Mouse (Mus musculus) thymus, adult 2 months (tissue): Measurements from ENCODE around the gene Rnf227. TPM values are rescaled to one million over a fixed set of nuclear protein-coding genes. Genes with fewer than 3 reads are reported as not detected.

Source experiments
- DNase-seq: peaks from one replicate; pipeline ENCODE4 v3.0.0; 2021
- H3K27ac ChIP-seq: fragments of 200-500 bp; 2 replicates; pipeline ENCODE4 v1.5.1; 2012; ENCODE audit warnings: low read length, control low read depth; ENCODE audit not compliant: control insufficient read depth, insufficient read depth
- H3K27me3 ChIP-seq: fragments of 200-500 bp; 2 replicates; pipeline ENCODE4 v1.6.1; 2012; ENCODE audit warnings: mild to moderate bottlenecking, low read length, moderate library complexity, mixed read lengths; ENCODE audit not compliant: control insufficient read depth, insufficient read depth
- H3K36me3 ChIP-seq: fragments of 200-500 bp; 2 replicates; pipeline ENCODE4 v1.6.1; 2012; ENCODE audit warnings: mild to moderate bottlenecking, low read length, moderate library complexity; ENCODE audit not compliant: control insufficient read depth, insufficient read depth
- H3K4me1 ChIP-seq: fragments of 200-500 bp; replicated peaks from 2 replicates; pipeline ENCODE4 v1.6.1; 2012; ENCODE audit warnings: low read length; ENCODE audit not compliant: control insufficient read depth, insufficient read depth
- H3K4me3 ChIP-seq: fragments of 200-500 bp; 2 replicates; pipeline ENCODE4 v1.5.1; 2012; ENCODE audit warnings: mild to moderate bottlenecking, low read length, control low read depth, moderate library complexity; ENCODE audit not compliant: control insufficient read depth, insufficient read depth
- CTCF ChIP-seq: fragments of 200-500 bp; IDR thresholded peaks from 2 replicates; pipeline ENCODE4 v1.5.1; 2012; ENCODE audit warnings: mild to moderate bottlenecking, control low read depth, low read length, moderate library complexity, borderline replicate concordance; ENCODE audit not compliant: control insufficient read depth, poor library complexity, insufficient read depth; ENCODE audit errors: extremely low read depth
- POLR2A ChIP-seq: fragments of 200-500 bp; IDR thresholded peaks from 2 replicates; pipeline ENCODE4 v1.6.1; 2012; ENCODE audit warnings: mild to moderate bottlenecking, low read length, control low read depth, moderate library complexity; ENCODE audit not compliant: control insufficient read depth, poor library complexity, insufficient read depth; ENCODE audit errors: extremely low read depth
- WGBS: fragments of 180-500 bp; shearing (Covaris S2); methylation state at CpG from one replicate; pipeline ENCODE4 v1.1.7; 2018; 5-methylcytosine and 5-hydroxymethylcytosine counted together
- polyA plus RNA-seq: library from polyadenylated mRNA; depleted of rRNA; stranded (reverse); fragments of >200 nt; gene quantifications from 2 replicates; pipeline ENCODE4 v1.2.3, GENCODE M21; 2012; rRNA removed

Rnf227 gene
- 3.3 and 4.1 TPM in 2 replicates for polyA plus RNA-seq

- DNase-seq: peak; percentile 75
- H3K4me3 ChIP-seq: peak within 1 kb of the TSS; percentile 90
- no peak within 1 kb of the TSS for H3K27ac ChIP-seq
- peaks cover 15% of the 10 kb centered on the region for H3K4me1 ChIP-seq
- peaks cover 5% of the 10 kb centered on the region; the same call in 1 of the 2 replicates for H3K36me3 ChIP-seq
- H3K27me3 ChIP-seq: no peaks in the 10 kb centered on the region
- TF ChIP-seq CTCF: peak; percentile 30; the same call in 1 of the 2 replicates
- TF ChIP-seq POLR2A: no peak
- WGBS: 3% methylated on average over 99 of the region's 99 CpGs
Observed at GRCm38 (mm10) chr11:69340161-69341131, at the start of gene Rnf227. Rnf227 (plus strand) TSS chr11:69340461.

GRCm38 (mm10) chr11:69291111-69291510 is 49.1 kb upstream of the Rnf227 start:
- no peak for DNase-seq
- Histone ChIP-seq H3K27me3 (no peaks in the 10 kb centered on the region), H3K4me3 (no peak overlapping the region), H3K4me1 (no peaks in the 10 kb centered on the region), H3K36me3 (no peaks in the 10 kb centered on the region), H3K27ac (no peak overlapping the region)
- WGBS: 98% methylated on average over 5 of the region's 5 CpGs
- no peak for TF ChIP-seq POLR2A
- no peak for TF ChIP-seq CTCF

- Histone ChIP-seq H3K36me3 (0 out of 2 replicates have a peak, but pooled peaks cover 10% of the 10 kb centered on the region), H3K4me3 (no peak overlapping the region), H3K27ac (no peak overlapping the region), H3K27me3 (no peaks in the 10 kb centered on the region), H3K4me1 (no peaks in the 10 kb centered on the region)
- 90% methylated on average over 3 of the region's 3 CpGs for WGBS
- DNase-seq: no peak
- TF ChIP-seq POLR2A: no peak
- TF ChIP-seq CTCF: no peak
Observed at GRCm38 (mm10) chr11:69295286-69295685, 45.0 kb upstream of the Rnf227 start.

GRCm38 (mm10) chr11:69297799-69298198 is 42.5 kb upstream of the Rnf227 start:
- H3K27me3 ChIP-seq: no peaks in the 10 kb centered on the region
- no peak for DNase-seq
- H3K27ac ChIP-seq: no peak overlapping the region
- H3K36me3 ChIP-seq: peaks cover 21% of the 10 kb centered on the region
- H3K4me3 ChIP-seq: no peak overlapping the region
- TF ChIP-seq POLR2A: no peak
- no peak for TF ChIP-seq CTCF
- WGBS: 100% methylated on average over 2 of the region's 2 CpGs
- no peaks in the 10 kb centered on the region for H3K4me1 ChIP-seq

GRCm38 (mm10) chr11:69298231-69298630 is 42.0 kb upstream of the Rnf227 start:
- WGBS: 89% methylated on average over 7 of the region's 7 CpGs
- no peaks in the 10 kb centered on the region for H3K4me1 ChIP-seq
- TF ChIP-seq CTCF (no peak), POLR2A (no peak)
- no peak overlapping the region for H3K4me3 ChIP-seq
- no peaks in the 10 kb centered on the region for H3K27me3 ChIP-seq
- no peak for DNase-seq
- H3K27ac ChIP-seq: no peak overlapping the region
- peaks cover 26% of the 10 kb centered on the region for H3K36me3 ChIP-seq

GRCm38 (mm10) chr11:69302817-69303216 is 37.4 kb upstream of the Rnf227 start:
- Histone ChIP-seq H3K27ac (no peak overlapping the region), H3K27me3 (no peaks in the 10 kb centered on the region), H3K36me3 (peaks cover 46% of the 10 kb centered on the region), H3K4me3 (no peak overlapping the region), H3K4me1 (no peaks in the 10 kb centered on the region)
- TF ChIP-seq CTCF (no peak), POLR2A (no peak)
- WGBS: 95% methylated on average over 7 of the region's 7 CpGs
- no peak for DNase-seq

GRCm38 (mm10) chr11:69305291-69305690 is 35.0 kb upstream of the Rnf227 start:
- no peak for DNase-seq
- WGBS: 93% methylated on average over 9 of the region's 9 CpGs
- Histone ChIP-seq H3K4me3 (no peak overlapping the region), H3K27ac (no peak overlapping the region), H3K27me3 (no peaks in the 10 kb centered on the region), H3K4me1 (no peaks in the 10 kb centered on the region), H3K36me3 (peaks cover 54% of the 10 kb centered on the region)
- TF ChIP-seq CTCF: no peak
- TF ChIP-seq POLR2A: no peak
